Mouse (Mus musculus): Measurements from ENCODE around the gene Zbtb43.

The Zbtb43 gene

DNA sequence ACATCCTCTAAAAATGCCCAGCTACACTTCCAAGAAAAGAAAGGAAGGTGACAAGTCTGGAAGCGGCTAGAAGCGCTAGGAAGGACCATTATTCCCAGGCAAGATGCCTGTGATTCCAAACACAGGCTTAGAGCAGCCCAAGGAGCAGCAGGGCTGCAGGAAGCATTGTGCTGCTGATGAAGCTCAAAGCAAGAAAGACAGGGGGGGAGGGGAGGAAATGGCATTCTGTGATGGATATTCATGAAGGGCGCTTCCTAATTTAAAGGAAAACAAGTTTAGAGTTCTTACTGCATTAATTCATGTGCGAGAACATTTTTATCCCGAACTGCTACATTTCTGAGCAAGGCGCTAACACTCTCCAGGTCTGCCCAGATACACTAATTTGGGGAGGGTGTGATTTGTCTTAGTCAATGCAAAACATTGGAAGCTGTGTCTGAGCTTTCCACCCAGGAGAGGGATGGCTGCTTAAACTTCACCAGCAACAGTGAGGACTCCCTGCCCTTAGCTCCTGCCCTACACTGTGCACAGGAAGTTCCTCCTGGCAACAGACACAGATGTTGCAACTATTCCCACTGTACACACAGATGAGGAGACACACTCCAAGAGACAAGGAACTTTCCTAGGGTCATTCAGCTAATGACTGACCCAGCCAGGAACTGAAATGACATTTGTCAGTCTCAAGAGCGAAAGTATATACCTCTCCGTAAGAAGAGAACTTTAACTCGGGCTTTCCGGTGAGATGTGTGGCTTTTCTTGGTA, 41.5 kb downstream of the Zbtb43 start:
- no peak for DNase-seq

DNA sequence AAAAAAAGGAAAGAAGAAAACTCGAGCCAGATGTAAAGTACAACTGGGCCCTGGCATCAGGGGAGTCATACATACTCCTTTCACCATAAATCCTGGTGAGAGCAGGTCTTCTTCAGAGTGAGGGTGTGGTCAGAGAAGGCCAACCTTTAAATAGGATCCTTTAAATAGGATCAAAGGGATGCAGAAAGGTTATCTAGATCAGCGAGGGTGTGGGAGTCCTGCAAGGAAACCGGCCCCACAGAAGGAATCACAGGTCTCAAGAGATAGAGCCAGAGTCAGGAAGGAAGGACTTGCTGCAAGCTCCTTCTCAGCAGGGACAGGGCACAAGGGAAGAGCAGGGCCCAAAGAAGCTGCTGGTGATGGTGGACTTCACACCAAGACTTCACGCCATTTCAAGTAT, 50.9 kb downstream of the Zbtb43 start:
- DNase-seq, result no peak

DNA sequence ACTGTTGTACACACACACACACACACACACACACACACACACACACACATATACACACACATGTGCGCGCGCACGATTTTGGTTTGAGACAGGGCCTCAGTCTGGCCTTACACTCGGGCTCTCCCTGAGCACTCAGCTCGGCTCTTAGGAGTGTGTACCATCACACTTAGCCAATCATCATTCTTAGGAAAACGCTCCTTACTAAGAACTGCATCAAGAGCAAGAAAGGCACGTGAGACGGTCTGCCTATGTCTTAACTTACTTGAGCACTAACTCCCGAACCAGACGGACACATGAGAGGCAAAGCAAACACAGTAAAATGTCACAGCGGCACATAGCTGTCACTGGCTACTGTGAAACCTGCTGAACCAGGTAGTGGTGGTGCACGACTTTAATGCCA, 54.3 kb downstream of the Zbtb43 start:
- DNase-seq, result no peak

- no peak for DNase-seq
Measured at GRCm38 (mm10) chr2:33412111-33412510, 56.2 kb downstream of the Zbtb43 start.

DNA sequence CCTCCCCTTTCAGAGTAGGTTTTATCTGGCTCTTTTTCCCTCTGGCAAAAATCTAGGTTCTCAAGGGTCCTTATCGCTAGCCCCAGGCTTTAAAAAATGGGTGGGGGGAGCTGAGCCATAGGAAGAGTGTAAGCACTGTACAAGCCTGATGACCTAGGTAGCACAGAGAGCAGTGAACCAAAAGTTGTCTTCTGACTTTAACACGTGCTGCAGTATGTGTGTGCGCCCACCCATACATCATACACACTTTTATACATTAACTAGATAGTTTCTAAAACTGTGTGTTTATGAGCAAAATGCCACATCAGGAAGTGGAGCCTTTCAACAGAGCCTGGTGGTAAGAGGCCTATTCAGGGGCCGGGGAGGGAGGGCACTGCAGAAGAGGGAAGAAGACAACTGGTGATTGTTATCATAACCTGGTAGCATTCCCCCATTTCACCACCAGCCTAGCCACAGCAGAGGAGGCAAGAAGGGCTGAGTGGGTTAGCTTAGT, 64.8 kb downstream of the Zbtb43 start:
- DNase-seq, result no peak

DNA sequence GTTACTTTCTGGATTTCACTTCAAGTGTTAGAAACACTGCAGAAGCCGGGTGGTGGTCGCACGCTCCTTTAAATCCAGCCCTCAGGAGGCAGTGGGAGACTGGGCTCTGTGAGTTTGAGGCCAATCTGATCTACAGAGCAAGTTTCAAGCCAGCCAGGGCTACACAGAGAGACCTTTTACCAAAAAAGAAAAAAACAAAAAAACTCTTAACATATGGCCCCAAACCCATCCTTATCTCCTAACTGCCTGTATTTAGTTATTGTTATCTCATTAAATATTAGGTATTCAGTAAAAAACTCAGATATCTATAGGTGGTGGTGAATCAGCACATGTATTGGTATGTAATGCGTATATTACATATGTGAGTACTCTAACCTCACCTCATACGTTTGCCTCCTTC, 65.7 kb downstream of the Zbtb43 start:
- no peak for DNase-seq

- DNase-seq, result peak; percentile 69
Measured at GRCm38 (mm10) chr2:33402236-33402635, 66.1 kb downstream of the Zbtb43 start.

DNA sequence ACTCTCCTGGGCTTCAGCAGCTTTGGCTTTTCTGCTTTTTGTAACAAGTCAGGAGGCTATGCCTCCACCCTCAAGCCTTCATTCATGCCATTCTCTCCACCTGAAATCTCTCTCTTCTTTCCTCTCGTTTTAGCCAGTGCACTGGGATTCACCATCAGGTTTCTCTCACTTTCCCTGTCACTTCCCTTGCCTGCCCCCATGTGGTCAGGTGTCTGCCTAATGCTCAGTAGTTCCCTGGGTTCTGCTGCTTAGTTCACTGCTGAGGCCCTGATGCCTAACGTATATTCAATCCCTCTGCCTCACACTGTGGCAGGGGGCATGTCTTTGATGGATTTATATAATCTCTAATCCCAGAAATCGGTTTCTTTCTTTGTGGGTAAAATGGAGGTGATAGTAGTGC, 67.1 kb downstream of the Zbtb43 start:
- DNase-seq, result peak; percentile 28

GRCm38 (mm10) chr2:33400541-33400940, 67.8 kb downstream of the Zbtb43 start:
- no peak for DNase-seq
